Mouse (Mus musculus): Measurements from ENCODE around the gene Tecpr2. TPM values are rescaled to one million over a fixed set of nuclear protein-coding genes. Genes with fewer than 3 reads are reported as not detected.

Tecpr2 gene
- polyA plus RNA-seq, 1 experiment from 2014 or later: 3.1 TPM

DNA sequence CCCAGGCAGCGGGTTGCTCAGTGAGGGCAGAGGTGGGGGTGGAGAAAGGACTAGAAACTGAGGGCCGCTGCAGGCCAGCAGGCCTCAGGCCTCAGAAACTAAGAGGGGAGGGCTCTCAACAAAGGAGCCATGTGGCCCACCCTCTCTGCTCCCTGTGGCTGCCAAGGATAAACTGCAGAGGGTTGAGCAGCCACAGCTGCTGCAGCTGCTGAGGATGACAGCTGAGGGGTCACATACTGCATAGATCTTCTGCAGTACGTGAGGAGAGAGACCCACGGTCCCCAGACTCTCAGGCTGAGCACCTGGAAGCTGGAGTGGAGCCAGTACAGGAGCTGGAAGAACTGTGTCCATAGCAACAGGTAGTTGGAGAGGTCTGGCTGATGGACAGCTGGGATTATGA, 95.5 kb downstream of the Tecpr2 start:
- no peak overlapping the region for H3K4me3 ChIP-seq
- H3K36me3 ChIP-seq: no peaks in the 10 kb centered on the region
- H3K9ac ChIP-seq: no peak overlapping the region
- ATAC-seq (ENCODE audit: borderline replicate concordance, extremely low read depth, low FRiP score, low TSS enrichment): peak; percentile 81
- no peaks in the 10 kb centered on the region for H3K9me3 ChIP-seq
- 15% methylated on average over 4 of the region's 4 CpGs for WGBS
- H3K27me3 ChIP-seq: no peaks in the 10 kb centered on the region
- H3K27ac ChIP-seq: 0 out of 2 replicates have a peak overlapping the region, but pooled peaks have one; percentile 33
- H3K4me1 ChIP-seq: peaks cover 12% of the 10 kb centered on the region
- no peak overlapping the region for H3K4me2 ChIP-seq

DNA sequence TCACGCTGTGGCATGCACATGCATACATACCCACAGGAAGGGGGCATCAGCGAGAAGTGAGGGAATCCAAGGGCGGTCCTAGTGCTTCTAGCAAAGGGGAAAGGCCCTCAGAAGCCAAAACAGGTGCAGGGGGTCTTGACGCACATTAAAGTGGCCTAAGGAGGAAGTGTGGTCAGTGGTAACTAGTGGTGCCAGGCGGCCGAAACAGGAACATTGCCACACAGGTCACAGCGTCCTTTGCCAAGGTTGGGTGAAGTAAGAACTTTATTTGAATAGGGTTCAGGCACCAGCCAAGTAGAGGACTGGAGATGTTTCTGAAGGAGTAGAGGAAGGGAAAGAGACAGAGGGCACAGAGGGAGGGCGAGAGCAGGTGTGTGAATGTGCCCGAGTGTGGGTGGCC, 96.1 kb downstream of the Tecpr2 start:
- WGBS: 77% methylated on average over 9 of the region's 9 CpGs
- Histone ChIP-seq H3K4me1 (peaks cover 12% of the 10 kb centered on the region), H3K4me3 (no peak overlapping the region), H3K4me2 (no peak overlapping the region), H3K27me3 (no peaks in the 10 kb centered on the region), H3K9me3 (no peaks in the 10 kb centered on the region), H3K36me3 (no peaks in the 10 kb centered on the region), H3K27ac (no peak overlapping the region), H3K9ac (no peak overlapping the region)
- no peak for ATAC-seq (ENCODE audit: borderline replicate concordance, extremely low read depth, low FRiP score, low TSS enrichment)

DNA sequence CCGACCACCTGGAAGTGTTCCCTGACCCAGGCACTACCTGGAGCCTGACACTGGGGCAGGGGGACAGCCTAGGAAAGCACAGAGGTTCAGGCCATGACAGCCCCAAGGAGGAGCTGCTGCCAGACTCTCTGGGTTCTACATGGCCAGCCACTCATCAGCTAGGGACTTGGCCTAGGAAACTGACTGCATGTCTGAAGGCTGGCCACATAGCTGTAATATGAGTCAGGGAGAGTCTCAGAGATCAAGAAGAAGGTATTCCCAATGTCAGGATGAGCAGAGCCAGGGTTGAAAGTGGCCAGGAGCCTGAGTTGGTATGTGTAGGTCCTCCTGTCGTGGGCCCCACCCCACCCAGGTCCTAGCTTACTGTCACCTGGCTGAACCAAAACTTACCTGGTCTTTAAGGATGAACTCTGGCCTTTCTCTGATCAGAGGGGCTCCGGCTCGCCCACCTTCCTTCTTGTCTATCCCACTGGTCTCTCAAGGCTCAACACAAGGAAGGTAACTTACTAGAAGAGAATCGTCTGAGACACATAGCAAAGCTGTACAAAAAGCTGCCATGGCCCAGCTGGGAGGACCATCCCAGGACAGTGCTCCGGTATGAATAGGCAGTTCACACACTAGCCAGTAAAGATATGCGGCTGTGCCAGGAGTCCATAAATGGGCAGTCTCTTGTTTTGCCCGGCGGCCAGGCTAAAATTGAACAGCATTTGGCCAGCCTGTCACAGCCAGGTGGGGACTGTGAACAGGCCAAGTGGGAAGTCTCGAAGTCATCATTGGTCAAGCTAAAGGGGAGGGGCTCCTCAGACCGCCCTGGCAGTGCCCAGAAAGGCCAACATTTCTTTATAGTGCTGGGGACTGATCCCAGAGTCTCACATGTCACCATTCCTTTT, 97.7 kb downstream of the Tecpr2 start:
- Histone ChIP-seq H3K9ac (no peak overlapping the region), H3K9me3 (no peaks in the 10 kb centered on the region), H3K4me1 (peaks cover 19% of the 10 kb centered on the region), H3K4me3 (no peak overlapping the region), H3K27ac (no peak overlapping the region), H3K36me3 (no peaks in the 10 kb centered on the region), H3K4me2 (no peak overlapping the region), H3K27me3 (no peaks in the 10 kb centered on the region)
- no peak for ATAC-seq (ENCODE audit: borderline replicate concordance, extremely low read depth, low FRiP score, low TSS enrichment)
- WGBS: 78% methylated on average over 11 of the region's 11 CpGs

DNA sequence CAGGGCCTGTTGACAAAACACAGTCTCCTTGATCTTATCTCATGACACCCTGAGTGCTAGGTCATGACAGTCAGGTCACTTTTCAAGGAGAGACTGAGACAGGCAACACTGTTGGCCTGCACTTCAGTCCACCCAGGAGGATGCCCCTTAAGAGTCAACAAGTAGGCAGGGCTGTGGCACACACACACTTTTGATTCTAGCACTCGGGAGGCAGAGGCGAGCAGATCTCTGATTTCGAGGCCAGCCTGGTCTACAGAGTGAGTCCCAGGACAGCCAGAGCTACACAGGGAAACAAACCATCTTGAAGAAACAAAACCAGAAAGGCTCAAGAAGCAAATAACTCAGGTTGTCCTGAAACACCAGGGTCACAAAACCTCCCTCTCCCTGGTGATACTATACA, 100.3 kb downstream of the Tecpr2 start:
- no peak for ATAC-seq (ENCODE audit: borderline replicate concordance, extremely low read depth, low FRiP score, low TSS enrichment)
- H3K4me3 ChIP-seq: no peak overlapping the region
- H3K9ac ChIP-seq: no peak overlapping the region
- no peak overlapping the region for H3K4me2 ChIP-seq
- H3K36me3 ChIP-seq: no peaks in the 10 kb centered on the region
- 85% methylated on average over 3 of the region's 3 CpGs for WGBS
- H3K9me3 ChIP-seq: no peaks in the 10 kb centered on the region
- no peaks in the 10 kb centered on the region for H3K27me3 ChIP-seq
- H3K4me1 ChIP-seq: peaks cover 23% of the 10 kb centered on the region
- H3K27ac ChIP-seq: no peak overlapping the region

DNA sequence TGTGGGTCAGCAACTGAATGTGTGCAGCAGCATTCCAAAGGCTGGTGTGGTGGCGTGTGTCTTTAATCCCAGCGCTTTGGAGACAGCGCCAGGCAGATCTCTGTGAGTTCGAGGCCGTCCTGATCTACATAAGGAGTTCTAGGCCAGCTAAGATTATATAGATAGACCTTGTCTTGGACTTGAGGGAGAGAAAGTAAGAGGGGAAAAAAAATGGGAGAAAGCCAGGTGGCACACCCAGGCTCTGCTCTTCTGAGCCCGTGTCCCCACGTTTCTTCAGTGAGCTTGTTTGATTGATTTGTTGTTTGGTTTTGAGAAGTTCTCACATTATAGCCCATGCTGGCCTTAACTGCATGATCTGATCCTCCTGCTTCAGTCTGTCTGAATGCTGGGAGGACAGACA, 101.4 kb downstream of the Tecpr2 start:
- peaks cover 20% of the 10 kb centered on the region for H3K4me1 ChIP-seq
- no peak overlapping the region for H3K4me2 ChIP-seq
- no peak for ATAC-seq (ENCODE audit: borderline replicate concordance, extremely low read depth, low FRiP score, low TSS enrichment)
- no peaks in the 10 kb centered on the region for H3K27me3 ChIP-seq
- H3K27ac ChIP-seq: no peak overlapping the region
- 84% methylated on average over 7 of the region's 7 CpGs for WGBS
- no peaks in the 10 kb centered on the region for H3K36me3 ChIP-seq
- H3K9me3 ChIP-seq: no peaks in the 10 kb centered on the region
- H3K9ac ChIP-seq: no peak overlapping the region
- no peak overlapping the region for H3K4me3 ChIP-seq

- Histone ChIP-seq H3K9me3 (no peaks in the 10 kb centered on the region), H3K9ac (peak overlapping the region; percentile 69), H3K4me2 (peak overlapping the region; percentile 74), H3K4me3 (peak overlapping the region; percentile 54), H3K36me3 (no peaks in the 10 kb centered on the region), H3K4me1 (peaks cover 20% of the 10 kb centered on the region), H3K27ac (peak overlapping the region; percentile 77), H3K27me3 (no peaks in the 10 kb centered on the region)
- WGBS: 3% methylated on average over 23 of the region's 23 CpGs
- ATAC-seq (ENCODE audit: borderline replicate concordance, extremely low read depth, low FRiP score, low TSS enrichment): peak; percentile 91
Observed at GRCm38 (mm10) chr12:110991361-110992127, 102.5 kb downstream of the Tecpr2 start.

DNA sequence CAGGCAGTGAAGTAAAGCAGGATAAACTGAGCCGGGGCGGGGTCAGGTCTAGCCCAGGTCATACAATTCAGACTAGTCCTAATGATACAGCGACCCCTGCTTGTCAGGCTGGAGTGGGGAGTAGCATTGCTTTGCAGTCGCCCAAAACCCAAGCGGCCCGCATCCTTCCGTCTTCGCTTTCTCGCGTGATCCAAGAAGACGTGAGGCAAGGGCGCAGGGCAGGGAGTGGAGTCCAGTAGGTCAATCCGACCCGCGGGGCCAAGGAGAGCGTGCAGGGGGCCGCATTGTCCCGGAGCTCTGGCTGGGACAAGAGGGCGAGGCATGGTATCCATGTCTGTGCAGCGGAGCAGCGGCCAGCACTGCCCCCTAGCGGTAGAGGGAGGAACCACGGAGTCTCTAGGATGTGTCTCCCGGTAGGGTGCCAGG, 103.1 kb downstream of the Tecpr2 start:
- Histone ChIP-seq H3K4me3 (peak overlapping the region; percentile 54), H3K4me2 (peak overlapping the region; percentile 74), H3K36me3 (no peaks in the 10 kb centered on the region), H3K9me3 (no peaks in the 10 kb centered on the region), H3K27ac (peak overlapping the region; percentile 77), H3K27me3 (no peaks in the 10 kb centered on the region), H3K9ac (peak overlapping the region; percentile 69), H3K4me1 (peaks cover 20% of the 10 kb centered on the region)
- 1% methylated on average over 24 of the region's 24 CpGs for WGBS
- ATAC-seq (ENCODE audit: borderline replicate concordance, extremely low read depth, low FRiP score, low TSS enrichment): peak; percentile 92

GRCm38 (mm10) chr12:110992771-110993170, 103.7 kb downstream of the Tecpr2 start:
- H3K27ac ChIP-seq: peak overlapping the region; percentile 77; the same call in 1 of the 2 replicates
- no peaks in the 10 kb centered on the region for H3K9me3 ChIP-seq
- no peaks in the 10 kb centered on the region for H3K27me3 ChIP-seq
- peak overlapping the region; percentile 69 for H3K9ac ChIP-seq
- H3K4me1 ChIP-seq: peaks cover 20% of the 10 kb centered on the region
- no peak for ATAC-seq (ENCODE audit: borderline replicate concordance, extremely low read depth, low FRiP score, low TSS enrichment)
- no peaks in the 10 kb centered on the region for H3K36me3 ChIP-seq
- H3K4me2 ChIP-seq: peak overlapping the region; percentile 74
- WGBS: 80% methylated on average over 12 of the region's 12 CpGs
- peak overlapping the region; percentile 54; the same call in 1 of the 2 replicates for H3K4me3 ChIP-seq

- H3K36me3 ChIP-seq: no peaks in the 10 kb centered on the region
- no peak for ATAC-seq (ENCODE audit: borderline replicate concordance, extremely low read depth, low FRiP score, low TSS enrichment)
- no peak overlapping the region for H3K4me3 ChIP-seq
- 78% methylated on average over 3 of the region's 3 CpGs for WGBS
- peaks cover 20% of the 10 kb centered on the region for H3K4me1 ChIP-seq
- H3K27me3 ChIP-seq: no peaks in the 10 kb centered on the region
- no peak overlapping the region for H3K4me2 ChIP-seq
- no peak overlapping the region for H3K27ac ChIP-seq
- H3K9ac ChIP-seq: no peak overlapping the region
- no peaks in the 10 kb centered on the region for H3K9me3 ChIP-seq
Observed at GRCm38 (mm10) chr12:110993226-110993625, 104.2 kb downstream of the Tecpr2 start.

DNA sequence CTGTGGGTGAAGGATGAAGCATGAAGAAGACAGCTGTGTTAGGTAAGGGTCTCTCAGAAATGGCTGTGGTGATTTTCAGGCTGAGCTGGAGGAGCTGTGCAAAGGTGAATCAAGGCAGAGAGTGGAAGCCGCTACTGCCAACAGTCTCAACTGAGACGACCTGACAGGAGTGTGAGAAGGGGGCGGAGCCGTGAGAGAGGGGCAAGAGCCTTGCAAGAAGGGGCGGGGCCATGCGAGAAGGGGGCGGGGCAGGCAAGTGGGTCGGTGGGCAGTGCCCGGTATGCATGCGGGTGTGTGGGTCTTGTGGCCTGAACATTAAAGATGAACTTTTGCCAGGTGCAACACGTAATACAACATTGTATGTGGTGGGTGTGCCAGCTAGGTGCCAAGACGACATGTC, 105.6 kb downstream of the Tecpr2 start:
- no peak overlapping the region for H3K4me2 ChIP-seq
- H3K4me1 ChIP-seq: peaks cover 20% of the 10 kb centered on the region
- H3K36me3 ChIP-seq: no peaks in the 10 kb centered on the region
- H3K27ac ChIP-seq: no peak overlapping the region
- WGBS: 24% methylated on average over 12 of the region's 12 CpGs
- no peak overlapping the region for H3K9ac ChIP-seq
- no peaks in the 10 kb centered on the region for H3K9me3 ChIP-seq
- H3K4me3 ChIP-seq: no peak overlapping the region
- no peaks in the 10 kb centered on the region for H3K27me3 ChIP-seq
- no peak for ATAC-seq (ENCODE audit: borderline replicate concordance, extremely low read depth, low FRiP score, low TSS enrichment)

DNA sequence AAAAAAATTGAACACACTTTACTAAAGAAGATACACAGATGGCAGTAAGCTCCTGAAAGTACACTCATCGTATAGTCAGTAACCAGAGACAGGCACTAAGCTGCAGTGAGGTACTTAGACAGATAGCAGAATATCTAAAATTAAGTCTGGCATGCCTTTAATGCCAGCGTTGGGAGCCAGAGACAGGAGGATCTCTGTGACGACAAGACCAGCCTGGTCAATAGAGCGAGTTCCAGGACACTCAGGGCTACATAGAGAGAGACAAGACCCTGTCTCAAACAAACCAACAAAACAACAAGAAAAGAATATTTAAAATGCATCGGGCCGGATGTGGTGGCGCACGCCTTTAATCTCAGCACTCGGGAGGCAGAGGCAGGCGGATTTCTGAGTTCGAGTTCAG, 109.0 kb downstream of the Tecpr2 start:
- ATAC-seq (ENCODE audit: borderline replicate concordance, extremely low read depth, low FRiP score, low TSS enrichment): no peak
- H3K36me3 ChIP-seq: no peaks in the 10 kb centered on the region

GRCm38 (mm10) chr12:110999820-111000219, 110.8 kb downstream of the Tecpr2 start:
- no peak for ATAC-seq (ENCODE audit: borderline replicate concordance, extremely low read depth, low FRiP score, low TSS enrichment)
- H3K9ac ChIP-seq: no peak overlapping the region
- H3K9me3 ChIP-seq: no peaks in the 10 kb centered on the region
- no peak overlapping the region for H3K4me2 ChIP-seq
- H3K36me3 ChIP-seq: no peaks in the 10 kb centered on the region
- H3K4me3 ChIP-seq: no peak overlapping the region
- H3K4me1 ChIP-seq: 0 out of 2 replicates have a peak, but pooled peaks cover under 1% of the 10 kb centered on the region
- no peak overlapping the region for H3K27ac ChIP-seq
- H3K27me3 ChIP-seq: no peaks in the 10 kb centered on the region
- 46% methylated on average over 2 of the region's 2 CpGs for whole genome bisulfite sequencing

More for the DNA sequence above, 109.0 kb downstream of the Tecpr2 start:
- H3K4me3 ChIP-seq: no peak overlapping the region
- no peak overlapping the region for H3K4me2 ChIP-seq
- no peaks in the 10 kb centered on the region for H3K27me3 ChIP-seq
- no peak overlapping the region for H3K27ac ChIP-seq
- peaks cover 7% of the 10 kb centered on the region; the same call in 1 of the 2 replicates for H3K4me1 ChIP-seq
- no peak overlapping the region for H3K9ac ChIP-seq
- WGBS: 95% methylated on average over 11 of the region's 11 CpGs
- no peaks in the 10 kb centered on the region for H3K9me3 ChIP-seq
